Mouse (Mus musculus) ovary, postnatal 36 days (tissue): ENCODE results near the gene Mrps12.

Experiments used
- DNase-seq: peaks from one replicate; pipeline ENCODE4 v3.0.0; 2022; ENCODE audit warnings: low spot score, mixed read lengths

Gene Mrps12

GRCm38 (mm10) chr7:28741709-28742438, at the start of gene Mrps12, which contains the start of gene Sars2:
TSS of gene Mrps12 (minus strand) at chr7:28741820.
TSS of gene Sars2 (plus strand) at chr7:28741992.
- DNase-seq = peak; percentile 94

DNA sequence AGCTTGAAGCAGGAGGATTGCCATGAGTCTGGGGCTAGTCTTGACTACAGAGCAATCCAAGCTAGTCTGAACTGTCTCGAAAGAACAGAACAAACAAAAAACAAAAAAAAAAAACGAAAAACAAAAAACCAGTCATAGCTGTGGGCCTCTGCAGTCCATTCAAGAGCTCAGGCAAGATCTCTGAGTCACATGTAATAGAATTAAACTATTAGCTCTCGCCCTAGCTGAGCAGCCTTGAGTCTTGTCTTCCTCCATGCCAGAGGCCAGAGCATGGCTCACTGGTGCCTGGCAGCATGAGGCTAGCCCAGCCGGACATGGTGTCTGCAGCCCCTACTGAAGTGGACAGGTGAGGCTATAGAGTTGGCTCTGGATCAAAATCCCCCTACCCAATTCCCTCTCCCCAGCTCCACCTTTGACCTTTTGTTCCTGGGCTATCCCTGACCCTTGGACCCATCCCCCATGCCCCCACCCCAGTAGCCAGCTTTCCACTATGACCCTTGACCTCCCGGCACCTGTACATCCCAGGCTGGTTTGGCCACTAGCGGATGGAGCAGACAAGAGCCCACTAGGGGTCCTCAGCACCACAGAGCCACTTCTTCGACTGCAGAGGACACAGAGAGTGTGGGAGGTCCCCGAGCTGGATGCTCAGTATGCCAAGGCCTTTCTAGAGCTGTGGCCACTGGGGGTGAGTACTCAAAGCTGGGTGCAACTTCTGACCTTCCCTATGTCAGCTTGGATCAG, 48.6 kb upstream of the Mrps12 start:
- DNase-seq = no peak

GRCm38 (mm10) chr7:28789235-28789634, 47.6 kb upstream of the Mrps12 start:
- no peak for DNase-seq

- no peak for DNase-seq
These were observed 46.9 kb upstream of the Mrps12 start, which contains the start of gene Rinl for GRCm38 (mm10) chr7:28788307-28789195. TSS of gene Rinl (plus strand) at chr7:28788969.

GRCm38 (mm10) chr7:28787884-28788283, 46.3 kb upstream of the Mrps12 start:
- DNase-seq = no peak

GRCm38 (mm10) chr7:28785161-28785560, 43.5 kb upstream of the Mrps12 start:
- DNase-seq = no peak

DNA sequence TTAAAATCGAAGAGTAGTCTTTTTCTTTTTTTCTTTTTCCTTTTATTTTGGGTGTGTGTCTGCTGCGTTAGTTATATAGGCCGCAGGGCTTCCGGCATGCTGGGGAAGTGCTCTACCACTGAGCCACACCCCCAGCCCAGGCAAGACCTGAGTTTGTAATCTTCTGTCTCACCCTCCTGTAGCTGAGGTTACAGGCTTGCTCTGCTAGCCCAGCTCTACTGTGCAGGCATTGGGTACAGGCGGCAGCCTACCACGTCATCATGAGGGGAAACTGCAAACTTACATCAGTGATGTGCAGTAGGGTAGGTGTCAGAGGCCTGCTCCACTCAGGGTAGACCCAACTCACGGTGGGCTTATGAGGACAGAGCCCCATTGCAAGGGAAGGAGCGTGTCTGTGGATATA, 39.6 kb upstream of the Mrps12 start:
- DNase-seq = no peak

- no peak for DNase-seq
These were observed 39.2 kb upstream of the Mrps12 start for GRCm38 (mm10) chr7:28780857-28781256.

DNA sequence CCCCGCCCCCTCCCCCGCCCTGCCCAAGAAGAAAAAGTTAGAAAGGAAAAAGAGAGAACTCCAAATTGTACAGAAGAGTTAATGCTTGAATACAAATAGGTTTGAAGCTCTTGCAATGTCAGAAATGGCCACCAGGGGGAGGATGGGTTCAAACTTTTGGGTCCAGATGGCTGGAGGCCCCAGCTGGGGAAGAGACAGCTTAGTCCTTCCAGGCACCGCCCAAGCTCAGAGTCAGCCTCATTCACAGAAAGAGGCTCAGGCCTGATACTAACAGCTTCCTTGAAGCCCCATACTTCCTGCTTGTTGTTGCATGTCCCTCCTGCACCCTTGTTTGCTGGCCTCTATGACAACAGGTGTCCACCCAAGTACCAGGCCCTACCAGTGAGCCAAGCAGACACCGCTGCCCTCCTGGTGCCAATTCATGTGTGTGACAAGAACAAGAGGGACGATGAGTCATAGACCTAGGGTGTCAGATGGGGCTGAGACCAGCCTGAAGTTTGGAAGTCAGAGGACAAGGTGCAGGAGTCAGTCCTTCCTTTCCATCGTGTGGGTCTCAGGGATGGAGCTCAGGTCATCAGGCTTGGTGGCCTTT, 38.5 kb upstream of the Mrps12 start:
- peak; percentile 74 for DNase-seq

DNA sequence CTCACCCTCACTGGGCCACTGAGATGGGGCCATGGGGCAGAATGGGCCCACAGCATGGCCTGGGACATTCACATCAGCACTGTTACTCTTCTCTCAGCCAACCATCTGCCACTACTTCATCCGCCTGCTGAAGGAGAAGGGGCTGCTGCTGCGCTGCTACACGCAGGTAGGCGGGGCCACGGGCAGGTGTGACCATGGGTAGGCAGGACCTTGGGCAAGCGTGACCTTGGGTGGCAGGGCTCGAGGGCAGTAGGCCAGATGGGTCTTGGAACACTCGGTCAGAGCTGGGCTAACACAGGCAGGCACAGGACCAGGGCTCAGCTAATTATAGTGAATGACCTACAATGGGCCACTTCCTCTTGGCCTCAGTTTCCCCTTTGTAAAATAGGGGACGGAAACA, 37.2 kb upstream of the Mrps12 start:
- DNase-seq = no peak

DNA sequence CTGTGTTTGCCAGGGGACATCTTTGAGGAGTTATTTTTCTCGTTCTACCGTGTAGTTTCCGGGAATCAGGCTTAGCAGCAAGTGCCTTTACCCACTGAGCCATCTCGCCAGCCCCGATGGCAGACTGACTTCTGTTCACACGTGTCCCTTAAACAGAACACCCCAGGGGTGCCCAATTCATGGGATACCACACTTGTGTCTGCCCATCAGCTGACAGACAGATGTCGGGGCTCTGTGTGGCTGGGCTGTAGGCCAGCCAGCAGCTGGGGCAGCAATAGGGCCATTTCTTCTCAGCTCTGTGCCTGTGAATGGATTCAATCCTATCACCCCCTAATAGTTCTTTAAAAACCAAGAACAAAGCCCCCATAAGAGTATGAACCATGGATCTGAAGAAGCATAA, 33.5 kb upstream of the Mrps12 start:
- DNase-seq = no peak

DNA sequence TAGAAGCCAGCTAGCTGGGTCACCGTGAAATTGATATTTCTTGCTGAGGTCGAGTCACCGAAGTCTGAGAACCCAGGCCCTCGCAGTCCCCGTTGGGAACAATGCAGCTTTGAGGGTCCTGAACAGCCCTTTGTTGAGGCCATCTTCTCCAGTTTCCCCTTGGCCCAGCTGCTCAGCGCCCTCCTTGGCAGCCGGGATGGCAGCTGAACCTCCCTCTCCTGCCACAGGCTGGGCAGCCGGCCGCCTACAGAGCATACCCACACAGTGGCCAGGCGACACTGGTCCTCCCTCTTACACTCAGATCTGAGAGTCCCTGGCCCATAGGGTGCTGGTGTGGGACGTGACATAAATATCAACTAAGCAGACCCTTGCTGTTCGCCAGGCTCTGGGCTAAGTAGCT, 32.5 kb upstream of the Mrps12 start:
- no peak for DNase-seq

GRCm38 (mm10) chr7:28773163-28773562, 31.5 kb upstream of the Mrps12 start:
- DNase-seq = no peak

GRCm38 (mm10) chr7:28771867-28772266, 30.2 kb upstream of the Mrps12 start:
- DNase-seq = peak; percentile 25

GRCm38 (mm10) chr7:28770309-28770708, 28.7 kb upstream of the Mrps12 start:
- DNase-seq = no peak

DNA sequence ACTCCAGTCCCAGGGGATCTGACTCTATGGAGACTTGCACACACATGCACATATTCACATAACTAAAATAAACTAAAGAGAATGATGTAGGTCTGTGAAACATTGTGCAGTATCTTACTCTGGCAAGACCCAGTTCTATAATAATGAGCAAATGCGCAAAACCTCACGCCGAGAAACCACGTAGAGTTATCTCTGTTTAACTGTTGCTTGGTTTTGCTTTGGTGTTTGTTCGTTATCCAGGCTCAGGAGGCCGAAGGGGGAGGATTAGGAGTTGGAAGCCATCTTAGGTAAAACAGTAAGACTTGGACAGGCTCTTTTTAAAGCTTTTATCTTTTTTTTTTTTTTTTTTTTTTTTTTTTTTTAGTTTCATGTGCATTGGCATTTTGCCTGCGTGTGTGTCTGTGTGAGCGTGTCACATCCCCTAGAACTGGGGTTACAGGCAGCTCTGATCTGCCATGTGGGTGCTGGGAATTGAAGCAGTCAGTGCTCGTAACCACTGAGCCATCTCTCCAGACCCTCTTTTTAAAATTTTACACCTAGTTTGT, 27.9 kb upstream of the Mrps12 start:
- DNase-seq = no peak

GRCm38 (mm10) chr7:28767462-28767965, 25.9 kb upstream of the Mrps12 start, which contains the start of gene Nfkbib:
TSS of gene Nfkbib (minus strand) at chr7:28767512.
- DNase-seq = no peak

- no peak for DNase-seq
These were observed 25.3 kb upstream of the Mrps12 start for GRCm38 (mm10) chr7:28766910-28767309.

- peak; percentile 93 for DNase-seq
These were observed 24.7 kb upstream of the Mrps12 start, which contains the start of gene Sirt2 for GRCm38 (mm10) chr7:28766173-28766879. TSS of gene Sirt2 (plus strand) at chr7:28766735.

GRCm38 (mm10) chr7:28765211-28765610, 23.6 kb upstream of the Mrps12 start:
- DNase-seq = no peak

DNA sequence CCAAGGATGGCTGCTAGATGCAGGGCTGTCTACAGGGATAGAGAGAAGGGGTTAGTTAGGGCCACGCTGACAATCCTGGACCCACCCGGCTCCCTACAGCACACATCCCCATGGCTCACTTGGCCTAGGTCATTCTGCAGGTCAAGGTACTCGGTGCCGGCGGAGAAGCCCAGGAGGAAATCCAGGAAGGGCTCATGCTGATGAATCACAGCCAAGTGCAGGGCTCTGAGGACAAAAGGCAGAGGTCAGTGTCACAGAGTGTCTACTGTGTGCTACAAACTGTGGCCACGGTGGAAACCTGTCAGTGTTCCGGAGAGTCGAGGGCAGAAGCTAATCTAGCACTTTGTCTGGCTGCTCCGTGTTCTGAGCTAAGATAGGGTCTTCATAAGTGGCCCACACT, 20.3 kb upstream of the Mrps12 start:
- DNase-seq = no peak
